Comparison of ENCODE assay signal across 20 mouse cellular contexts in the genomic region with DNA sequence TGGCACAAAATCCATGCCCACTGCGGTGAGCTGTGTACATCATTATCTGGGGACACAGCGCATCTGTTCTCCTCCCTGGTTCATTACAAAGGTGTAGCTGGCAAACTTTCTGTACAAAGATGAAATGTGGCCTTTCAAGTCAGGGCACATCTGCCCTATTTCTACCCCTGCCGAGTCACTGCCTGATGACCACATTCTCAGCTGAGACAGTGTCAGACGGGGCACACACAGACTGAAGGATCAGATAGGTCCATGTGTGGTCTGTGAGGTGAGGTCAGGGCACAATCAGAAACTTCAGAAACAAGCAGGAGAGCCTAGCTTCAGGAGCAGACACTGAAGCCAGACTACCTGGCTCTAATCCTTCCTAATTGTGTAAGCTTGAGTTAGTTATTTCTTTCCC.
DNase-seq lines count a peak whose midpoint lies in the region; ATAC-seq lines count a peak whose summit lies in the region.
"Had no signal": no experiment of that assay in that cellular context is flagged by ENCODE, and none has a peak within 500 bp of the region (broad histone marks: within the 10 kb centered on the region; RNA-seq: fewer than 3 reads in every experiment).

No protein-coding gene starts in this region.

- H3K27me3 ChIP-seq in heart, embryonic 12.5 days (replicated peaks), result no peaks in the 10 kb centered on the region
- H3K27me3 ChIP-seq: CH12.LX; embryonic facial prominence, embryonic 12.5 days; forebrain, embryonic 12.5 days; Patski had no signal

- no peak overlapping the region for H3K4me3 ChIP-seq in heart, embryonic 12.5 days
- H3K4me3 ChIP-seq: embryonic facial prominence, embryonic 10.5 days; embryonic facial prominence, embryonic 12.5 days; forebrain, embryonic 10.5 days; forebrain, embryonic 12.5 days had no signal

- H3K9me3 ChIP-seq in heart, embryonic 12.5 days (replicated peaks), result no peaks in the 10 kb centered on the region
- H3K9me3 ChIP-seq: embryonic facial prominence, embryonic 10.5 days; embryonic facial prominence, embryonic 12.5 days; forebrain, embryonic 10.5 days; forebrain, embryonic 12.5 days; G1E had no signal

- no peak overlapping the region for H3K4me2 ChIP-seq in heart, embryonic 12.5 days
- H3K4me2 ChIP-seq: embryonic facial prominence, embryonic 12.5 days; forebrain, embryonic 12.5 days had no signal

- H3K27ac ChIP-seq in heart, embryonic 12.5 days (ENCODE audit: poor library complexity, severe bottlenecking), result no peak overlapping the region
- H3K27ac ChIP-seq: embryonic facial prominence, embryonic 10.5 days; embryonic facial prominence, embryonic 12.5 days; forebrain, embryonic 10.5 days; forebrain, embryonic 12.5 days had no signal

- H3K9ac ChIP-seq in heart, embryonic 12.5 days, result no peak overlapping the region
- H3K9ac ChIP-seq: embryonic facial prominence, embryonic 12.5 days; forebrain, embryonic 12.5 days had no signal

- no peak for ATAC-seq in heart, embryonic 12.5 days (ENCODE audit: insufficient number of reproducible peaks, low FRiP score)
- ATAC-seq in megakaryocyte progenitor cell, adult 5-6 weeks (replicated peaks; ENCODE audit: poor library complexity), result peak; percentile 20
- no peak for ATAC-seq in erythroid progenitor cell, adult 5-6 weeks (replicated peaks; ENCODE audit: low FRiP score, poor library complexity, severe bottlenecking)
- ATAC-seq: activated CD4-positive, CD25-positive, alpha-beta regulatory T cell, adult 4 months; CD4-positive, CD25-positive, alpha-beta regulatory T cell, adult 4 months; forebrain, embryonic 14.5 days; forebrain, embryonic 16.5 days; Patski had no signal

- 77% methylated on average over 4 of the region's 4 CpGs for WGBS in heart, embryonic 12.5 days

- peak; percentile 10 for DNase-seq in adrenal gland, adult 2 months
- DNase-seq in adrenal gland, postnatal 10 days, result no peak
- peak; percentile 82 for DNase-seq in heart, adult 11 months
- peak; percentile 16 for DNase-seq in thymus, postnatal 25 days
- DNase-seq in thymus, postnatal 0 days (ENCODE audit: low spot score), result no peak
- DNase-seq: B cell, adult 2 months had no signal

- no peaks in the 10 kb centered on the region for H3K4me1 ChIP-seq in heart, embryonic 12.5 days (replicated peaks)
- H3K4me1 ChIP-seq: embryonic facial prominence, embryonic 10.5 days; embryonic facial prominence, embryonic 12.5 days; forebrain, embryonic 10.5 days; forebrain, embryonic 12.5 days had no signal

- H3K36me3 ChIP-seq in heart, embryonic 12.5 days, result no peaks in the 10 kb centered on the region
- H3K36me3 ChIP-seq: embryonic facial prominence, embryonic 10.5 days; embryonic facial prominence, embryonic 12.5 days; forebrain, embryonic 10.5 days; forebrain, embryonic 12.5 days had no signal

Comparison
In these comparisons a context has a peak if more than half of its experiments do, and no peak if none do; other contexts are left out.
1. DNase-seq: peak in adrenal gland, adult 2 months (single experiment), heart, adult 11 months (single experiment) and thymus, postnatal 25 days (single experiment); none in adrenal gland, postnatal 10 days (single experiment) and thymus, postnatal 0 days (single experiment).